Mouse (Mus musculus) inflammation-experienced regulatory T-cells, adult 6 months (primary cell): Measurements from ENCODE around the gene Galntl6. TPM values are rescaled to one million over a fixed set of nuclear protein-coding genes. Genes with fewer than 3 reads are reported as not detected.

Experiments
- ATAC-seq: one replicate; pipeline ENCODE4 v1.8.0; 2017
- polyA plus RNA-seq, 3 experiments: library from polyadenylated mRNA; unstranded; fragments of 100-300 nt; shearing (Covaris generic); gene quantifications; one replicate each; pipeline ENCODE4 v1.2.1; 2017

Galntl6 gene
- polyA plus RNA-seq, 3 experiments from 2014 or later, result 0.05 TPM; not detected in 2

GRCm38 (mm10) chr8:57959136-57959535 lies 953.3 kb downstream of the Galntl6 start:
- no peak for ATAC-seq

- no peak for ATAC-seq
Measured at GRCm38 (mm10) chr8:57958121-57958901, 954.1 kb downstream of the Galntl6 start.

GRCm38 (mm10) chr8:57955501-57955900 lies 956.9 kb downstream of the Galntl6 start:
- ATAC-seq, result no peak

GRCm38 (mm10) chr8:57941113-57941512 lies 971.3 kb downstream of the Galntl6 start:
- ATAC-seq, result no peak

- ATAC-seq, result no peak
Measured at GRCm38 (mm10) chr8:57939856-57940420, 972.5 kb downstream of the Galntl6 start.

- ATAC-seq, result no peak
Measured at GRCm38 (mm10) chr8:57939177-57939855, 973.1 kb downstream of the Galntl6 start.

GRCm38 (mm10) chr8:57927074-57927473 lies 985.4 kb downstream of the Galntl6 start:
- ATAC-seq, result no peak

GRCm38 (mm10) chr8:57923556-57923955 lies 988.9 kb downstream of the Galntl6 start:
- no peak for ATAC-seq

GRCm38 (mm10) chr8:57923130-57923529 lies 989.3 kb downstream of the Galntl6 start:
- no peak for ATAC-seq

GRCm38 (mm10) chr8:57922214-57923070 lies 990.0 kb downstream of the Galntl6 start:
- ATAC-seq, result no peak

- no peak for ATAC-seq
Measured at GRCm38 (mm10) chr8:57920326-57920903, 992.0 kb downstream of the Galntl6 start.

GRCm38 (mm10) chr8:57918720-57919640 lies 993.5 kb downstream of the Galntl6 start:
- ATAC-seq, result no peak

GRCm38 (mm10) chr8:57893360-57893759 lies 1019.1 kb downstream of the Galntl6 start:
- ATAC-seq, result no peak

GRCm38 (mm10) chr8:57892115-57892514 lies 1020.3 kb downstream of the Galntl6 start:
- ATAC-seq, result no peak

- no peak for ATAC-seq
Measured at GRCm38 (mm10) chr8:57890159-57890558, 1022.3 kb downstream of the Galntl6 start.

GRCm38 (mm10) chr8:57888831-57889230 lies 1023.6 kb downstream of the Galntl6 start:
- no peak for ATAC-seq

- ATAC-seq, result no peak
Measured at GRCm38 (mm10) chr8:57879452-57879851, 1033.0 kb downstream of the Galntl6 start.

GRCm38 (mm10) chr8:57849074-57849473 lies 1063.4 kb downstream of the Galntl6 start:
- no peak for ATAC-seq

GRCm38 (mm10) chr8:57843461-57843860 lies 1069.0 kb downstream of the Galntl6 start:
- ATAC-seq, result no peak

GRCm38 (mm10) chr8:57842462-57843391 lies 1069.7 kb downstream of the Galntl6 start:
- ATAC-seq, result no peak
